Mouse (Mus musculus): Measurements from ENCODE around the gene Fat1. TPM values are rescaled to one million over a fixed set of nuclear protein-coding genes. Genes with fewer than 3 reads are reported as not detected.

Fat1 gene
- total RNA-seq (2023), result under 1 TPM in 1 of 2 experiments, not detected in 1; 0.03 TPM

GRCm38 (mm10) chr8:44934850-44935497, at the start of gene Fat1:
Gene Fat1 (plus strand): TSS chr8:44935447.

GRCm38 (mm10) chr8:45068759-45069386, 133.6 kb downstream of the Fat1 start, which contains the start of gene Mtnr1a:
Gene Mtnr1a (plus strand): TSS chr8:45069137.

Other genes starting within 250 kb of the Fat1 start
- gene Mtnr1a, start 133.7 kb downstream of the Fat1 start, total RNA-seq (2023), result not detected

Data from T-cell, adult 66 days (primary cell).